Mouse (Mus musculus) testis, postnatal 10 days (tissue): Measurements from ENCODE around the gene Serpinb3d.
"Not testable (repeated sequence)": the region's sequence is repeated elsewhere in the genome, so short reads cannot be mapped to it uniquely, and the experiment has no call there.

ENCODE experiments used
- DNase-seq: peaks from one replicate; pipeline ENCODE4 v3.0.0; 2021; ENCODE audit warnings: low spot score

The Serpinb3d gene

DNA sequence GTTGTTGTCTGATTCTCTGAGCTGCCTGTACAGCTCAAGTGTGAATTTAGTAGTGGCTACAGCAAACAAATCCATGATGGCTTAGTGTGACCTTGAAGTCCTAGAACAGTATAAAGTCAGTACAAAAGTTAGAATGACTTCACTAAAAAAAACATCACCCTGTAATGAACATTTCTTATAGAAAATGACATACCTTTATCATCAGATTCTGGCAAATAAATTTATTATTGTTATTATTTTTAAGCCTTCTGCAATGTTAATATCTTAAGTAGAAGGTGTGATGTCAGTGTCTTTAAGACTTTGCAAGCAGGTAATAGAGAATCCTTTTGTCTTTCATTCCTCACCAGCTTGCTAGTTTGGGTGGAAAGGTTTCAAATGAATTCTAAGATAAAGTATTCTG is at the start of gene Serpinb3d:
TSS of gene Serpinb3d (minus strand) at position 101 of the 400 bp plus-strand sequence.
- no peak for DNase-seq

DNA sequence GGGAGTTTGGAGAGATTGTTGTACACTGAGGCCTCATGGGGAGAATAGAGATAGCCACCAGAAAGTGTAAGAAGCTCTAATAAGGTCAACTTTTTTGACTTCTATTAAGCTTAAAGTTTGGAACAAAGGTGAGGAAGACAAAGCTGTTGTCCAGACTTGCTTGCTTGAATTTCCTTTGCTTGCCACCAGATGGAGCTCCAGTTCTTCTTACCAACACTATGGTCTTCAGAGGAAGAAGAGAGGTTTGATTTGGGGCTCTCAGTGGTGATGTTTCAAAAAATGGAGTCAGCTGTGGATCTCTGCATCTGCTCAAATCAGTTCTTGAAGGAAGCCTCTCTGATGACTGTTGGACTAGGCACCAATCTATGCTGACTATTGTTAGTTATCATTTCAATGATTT is 44.1 kb upstream of the Serpinb3d start:
- DNase-seq = not testable (repeated sequence)

DNA sequence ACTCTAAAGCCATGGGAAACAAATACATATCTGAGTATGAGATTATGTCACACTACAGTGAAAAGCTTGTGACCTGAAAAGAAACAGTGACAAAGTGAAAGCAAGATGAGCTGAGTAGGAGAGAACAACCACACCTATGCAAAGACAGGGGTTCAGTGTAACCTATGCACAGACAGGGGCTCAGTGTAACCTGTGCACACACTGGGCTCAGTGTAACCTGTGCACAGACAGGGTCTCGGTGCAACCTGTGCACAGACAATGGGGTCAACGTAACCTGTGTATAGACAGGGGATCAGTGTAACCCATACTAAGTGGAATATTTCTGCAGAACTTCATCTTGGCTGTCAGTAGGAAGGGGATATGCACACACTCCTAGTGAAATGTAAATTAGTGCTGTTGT is 15.1 kb upstream of the Serpinb3d start:
- DNase-seq = no peak

DNA sequence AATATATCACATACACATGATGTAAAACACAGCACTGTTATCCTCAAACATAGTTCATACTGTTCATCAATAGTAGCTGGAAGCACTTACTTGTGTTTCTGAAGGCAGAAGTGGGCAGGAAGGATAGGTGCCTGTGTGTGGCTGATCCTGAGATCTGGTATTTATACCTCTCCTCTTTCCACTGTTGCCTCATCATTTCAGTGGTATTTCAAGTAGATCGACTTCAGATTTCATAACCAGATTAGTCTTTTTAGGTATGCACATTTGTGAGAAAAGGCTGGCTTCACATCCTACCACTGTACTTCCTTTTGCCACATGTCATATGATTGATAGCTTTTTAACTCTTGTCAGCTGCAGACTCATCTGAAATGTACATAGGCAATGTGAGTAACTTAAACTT is 31.1 kb downstream of the Serpinb3d start, which contains the start of gene Serpinb3a:
TSS of gene Serpinb3a (minus strand) at position 101 of the 400 bp plus-strand sequence.
- DNase-seq = no peak

DNA sequence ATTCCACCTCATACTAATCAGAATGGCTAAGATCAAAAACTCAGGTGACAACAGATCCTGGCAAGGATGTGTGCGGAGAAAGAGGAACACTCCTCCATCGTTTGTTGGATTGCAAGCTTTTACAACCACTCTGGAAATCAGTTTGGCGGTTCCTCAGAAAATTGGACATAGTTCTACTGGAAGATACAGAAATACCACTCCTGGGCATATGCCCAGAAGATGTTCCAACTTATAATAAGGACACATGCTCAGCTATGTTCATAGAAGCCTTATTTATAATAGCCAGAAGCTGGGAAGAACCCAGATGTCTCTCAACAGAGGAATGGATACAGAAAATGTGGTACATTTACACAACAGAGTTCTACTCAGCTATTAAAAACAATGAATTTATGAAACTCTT is 49.1 kb downstream of the Serpinb3d start:
- not testable (repeated sequence) for DNase-seq
